Mouse (Mus musculus) liver, adult 2 months (tissue): Measurements from ENCODE around the gene Urod. TPM values are rescaled to one million over a fixed set of nuclear protein-coding genes. Genes with fewer than 3 reads are reported as not detected.
A peak's percentile ranks its signal among the peaks of the same experiment; 100 is the strongest.

Experiments used
- DNase-seq: peaks from one replicate; pipeline ENCODE4 v3.0.0-alpha.2; 2011; ENCODE audit warnings: low read depth, low spot score; ENCODE audit errors: extremely low read depth
- H3K27ac ChIP-seq: fragments of 200-500 bp; replicated peaks from 2 replicates; pipeline ENCODE4 v1.5.1; 2012; ENCODE audit warnings: low read depth, mild to moderate bottlenecking, control low read depth, inconsistent platforms, low read length; ENCODE audit not compliant: insufficient read depth
- H3K27me3 ChIP-seq: fragments of 200-500 bp; 2 replicates; pipeline ENCODE4 v1.6.1; 2012; ENCODE audit warnings: mild to moderate bottlenecking, moderate library complexity, low read length, inconsistent platforms; ENCODE audit not compliant: control insufficient read depth, insufficient read depth
- H3K36me3 ChIP-seq: fragments of 200-500 bp; 2 replicates; pipeline ENCODE4 v1.6.1; 2012; ENCODE audit warnings: low read length, inconsistent platforms; ENCODE audit not compliant: control insufficient read depth, insufficient read depth
- H3K4me1 ChIP-seq: fragments of 200-500 bp; 2 replicates; pipeline ENCODE4 v1.6.1; 2011; ENCODE audit warnings: low read length; ENCODE audit not compliant: control insufficient read depth, insufficient read depth
- H3K4me3 ChIP-seq: fragments of 200-500 bp; 2 replicates; pipeline ENCODE4 v1.5.1; 2011; ENCODE audit warnings: low read depth, mild to moderate bottlenecking, control low read depth, low read length, moderate library complexity; ENCODE audit not compliant: insufficient read depth
- H3K79me2 ChIP-seq: fragments of 200-500 bp; 2 replicates; pipeline ENCODE4 v1.6.1; 2012; ENCODE audit warnings: inconsistent platforms, mild to moderate bottlenecking, low read length, moderate library complexity; ENCODE audit not compliant: control insufficient read depth, insufficient read depth
- H3K9ac ChIP-seq: fragments of 200-500 bp; 2 replicates; pipeline ENCODE4 v1.6.1; 2012; ENCODE audit warnings: low read depth, mild to moderate bottlenecking, control low read depth, inconsistent platforms, low read length
- CTCF ChIP-seq: fragments of 200-500 bp; IDR thresholded peaks from 2 replicates; pipeline ENCODE4 v1.5.1; 2011; ENCODE audit warnings: low read depth, low read length, control low read depth
- POLR2A ChIP-seq: fragments of 200-500 bp; IDR thresholded peaks from 2 replicates; pipeline ENCODE4 v1.6.1; 2011; ENCODE audit warnings: low read length, control low read depth; ENCODE audit not compliant: insufficient read depth; ENCODE audit errors: extremely low read depth
- WGBS: fragments of 180-500 bp; shearing (Covaris S2); methylation state at CpG from one replicate; pipeline ENCODE4 v1.1.7; 2018; 5-methylcytosine and 5-hydroxymethylcytosine counted together
- polyA plus RNA-seq: library from polyadenylated mRNA; depleted of rRNA; stranded (reverse); fragments of >200 nt; gene quantifications from 2 replicates; pipeline ENCODE4 v1.2.3, GENCODE M21; 2012
- total RNA-seq: library from RNA; depleted of rRNA; stranded (reverse); fragments of >200 nt; gene quantifications from 2 replicates; pipeline ENCODE4 v1.2.3, GENCODE M21; 2014

Urod gene
- total and polyA plus RNA-seq, 2 experiments, result 97.6 to 104 TPM

DNA sequence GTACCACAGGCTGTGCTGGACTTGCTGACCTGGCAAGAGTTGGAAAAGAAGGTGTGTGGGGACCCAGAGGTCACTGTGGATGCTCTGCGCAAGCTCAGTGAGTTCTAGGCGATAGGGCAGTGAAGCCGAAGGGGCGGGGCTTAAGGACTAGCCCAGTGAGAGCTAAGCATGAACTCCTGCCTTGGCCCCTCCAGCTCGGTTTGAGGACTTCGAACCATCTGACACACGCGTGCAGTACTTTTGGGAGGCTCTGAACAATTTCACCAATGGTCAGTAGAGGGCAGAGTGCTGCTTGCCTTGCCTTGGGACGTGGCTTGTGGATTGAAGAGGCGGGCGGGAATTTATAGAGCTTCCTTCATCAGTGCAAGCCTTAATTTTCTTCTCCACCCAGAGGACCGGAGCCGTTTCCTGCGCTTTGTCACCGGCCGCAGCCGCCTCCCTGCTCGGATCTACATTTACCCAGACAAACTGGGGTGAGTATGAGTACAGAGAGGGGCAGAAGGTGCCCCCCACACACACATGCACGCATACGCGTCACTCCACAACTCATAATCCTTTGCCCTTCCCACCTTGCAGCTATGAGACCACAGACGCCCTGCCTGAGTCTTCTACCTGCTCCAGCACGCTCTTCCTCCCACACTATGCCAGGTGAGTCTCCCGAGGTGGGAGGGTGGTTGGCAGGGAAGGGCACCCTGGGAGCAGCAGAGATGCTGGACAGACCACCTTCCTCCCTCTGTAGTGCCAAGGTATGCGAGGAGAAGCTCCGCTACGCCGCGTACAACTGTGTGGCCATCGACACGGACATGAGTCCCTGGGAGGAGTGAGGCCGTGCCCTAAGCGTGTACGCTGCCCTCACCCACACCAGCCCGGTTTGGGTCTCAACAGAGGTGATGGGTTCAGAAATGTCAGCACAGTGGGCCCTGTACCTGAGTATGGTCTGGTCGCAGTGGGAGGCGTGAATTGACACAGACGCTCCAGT lies 8.6 kb upstream of the Urod start:
- DNase-seq, result peak; percentile 75
- 70% methylated on average over 38 of the region's 38 CpGs for WGBS
- peak; percentile 79 for TF ChIP-seq CTCF
- TF ChIP-seq POLR2A, result no peak
- Histone ChIP-seq H3K4me3 (no peak overlapping the region), H3K36me3 (peaks cover 30% of the 10 kb centered on the region), H3K79me2 (no peaks in the 10 kb centered on the region), H3K27me3 (no peaks in the 10 kb centered on the region), H3K27ac (no peak overlapping the region), H3K9ac (no peak overlapping the region), H3K4me1 (no peaks in the 10 kb centered on the region)

DNA sequence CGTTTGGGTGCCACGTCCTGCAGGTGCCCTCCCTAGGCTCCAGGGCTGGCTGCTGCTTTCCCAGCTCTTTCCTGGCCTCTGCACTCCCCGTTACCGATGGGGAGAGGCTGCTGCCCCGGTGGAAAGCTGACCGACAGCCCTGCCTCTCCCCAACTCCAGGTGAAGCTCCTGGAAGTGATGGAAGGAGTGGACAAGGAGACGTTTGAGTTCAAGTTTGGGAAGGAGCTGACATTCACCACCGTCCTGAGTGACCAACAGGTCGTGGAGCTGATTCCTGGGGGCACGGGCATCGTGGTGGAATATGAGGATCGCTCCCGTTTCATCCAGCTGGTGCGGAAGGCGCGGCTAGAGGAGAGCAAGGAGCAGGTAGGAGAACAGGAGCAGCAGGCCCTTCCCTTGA lies 7.7 kb upstream of the Urod start:
- peaks cover 32% of the 10 kb centered on the region for H3K36me3 ChIP-seq
- H3K27me3 ChIP-seq, result no peaks in the 10 kb centered on the region
- TF ChIP-seq CTCF (no peak), POLR2A (no peak)
- no peak overlapping the region for H3K9ac ChIP-seq
- H3K4me1 ChIP-seq, result no peaks in the 10 kb centered on the region
- H3K4me3 ChIP-seq, result no peak overlapping the region
- WGBS, result 94% methylated on average over 16 of the region's 16 CpGs
- no peak for DNase-seq
- H3K27ac ChIP-seq, result no peak overlapping the region
- H3K79me2 ChIP-seq, result no peaks in the 10 kb centered on the region

DNA sequence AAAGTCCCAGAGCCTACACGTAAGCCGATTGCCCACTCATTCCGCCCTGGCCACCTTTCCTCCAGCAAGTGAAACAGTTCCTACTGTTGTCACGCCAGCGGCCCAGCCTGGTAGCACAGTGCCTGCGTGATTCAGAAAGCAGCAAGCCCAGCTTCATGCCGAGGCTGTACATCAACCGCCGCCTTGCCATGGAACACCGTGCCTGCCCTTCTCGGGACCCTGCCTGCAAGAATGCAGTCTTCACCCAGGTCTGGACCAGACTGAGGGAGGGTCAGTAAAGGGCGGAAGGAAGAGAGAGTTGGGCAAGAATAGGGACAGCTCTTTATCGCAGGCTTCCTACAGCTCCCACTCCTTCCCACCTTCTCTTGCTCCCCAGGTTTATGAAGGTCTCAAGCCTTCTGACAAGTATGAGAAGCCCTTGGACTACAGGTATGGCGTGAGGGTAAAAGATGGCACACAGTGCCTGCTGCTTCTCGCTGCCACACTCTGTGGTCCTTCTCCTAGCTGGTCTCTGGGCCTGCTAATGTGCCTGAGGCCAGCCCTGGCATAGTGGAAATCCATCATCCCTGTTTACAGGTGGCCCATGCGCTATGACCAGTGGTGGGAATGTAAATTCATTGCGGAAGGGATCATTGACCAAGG lies 5.4 kb upstream of the Urod start:
- Histone ChIP-seq H3K36me3 (peaks cover 31% of the 10 kb centered on the region), H3K27me3 (no peaks in the 10 kb centered on the region), H3K4me3 (no peak overlapping the region), H3K79me2 (no peaks in the 10 kb centered on the region), H3K9ac (no peak overlapping the region), H3K4me1 (peaks cover 7% of the 10 kb centered on the region), H3K27ac (no peak overlapping the region)
- TF ChIP-seq CTCF (no peak), POLR2A (no peak)
- 97% methylated on average over 17 of the region's 17 CpGs for WGBS
- DNase-seq, result no peak

DNA sequence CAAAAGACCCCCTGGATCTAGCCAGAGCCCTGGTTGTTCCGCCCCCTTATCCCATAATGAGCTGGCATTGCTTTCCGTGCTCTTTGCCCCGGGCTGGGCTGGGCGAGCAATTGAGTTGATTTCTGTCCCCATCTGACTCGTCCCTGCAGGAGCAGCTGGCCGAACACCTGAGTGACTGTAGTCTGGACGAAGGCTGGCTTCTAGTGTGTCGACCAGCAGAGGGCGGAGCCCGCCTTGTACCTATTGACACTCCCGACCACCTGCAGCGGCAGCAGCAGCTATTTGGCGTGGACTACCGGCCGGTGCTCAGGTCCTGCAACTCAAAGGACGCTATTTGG lies 1.6 kb upstream of the Urod start:
- H3K4me1 ChIP-seq, result peaks cover 15% of the 10 kb centered on the region
- peaks cover 23% of the 10 kb centered on the region for H3K36me3 ChIP-seq
- H3K79me2 ChIP-seq, result 0 out of 2 replicates have a peak, but pooled peaks cover 4% of the 10 kb centered on the region
- H3K27ac ChIP-seq, result peak overlapping the region; percentile 96
- WGBS, result under 1% methylated on average over 16 of the region's 16 CpGs
- peak; percentile 84 for DNase-seq
- peak overlapping the region; percentile 95 for H3K4me3 ChIP-seq
- no peak for TF ChIP-seq POLR2A
- TF ChIP-seq CTCF, result peak; percentile 80
- H3K27me3 ChIP-seq, result no peaks in the 10 kb centered on the region
- H3K9ac ChIP-seq, result peak overlapping the region; percentile 98

DNA sequence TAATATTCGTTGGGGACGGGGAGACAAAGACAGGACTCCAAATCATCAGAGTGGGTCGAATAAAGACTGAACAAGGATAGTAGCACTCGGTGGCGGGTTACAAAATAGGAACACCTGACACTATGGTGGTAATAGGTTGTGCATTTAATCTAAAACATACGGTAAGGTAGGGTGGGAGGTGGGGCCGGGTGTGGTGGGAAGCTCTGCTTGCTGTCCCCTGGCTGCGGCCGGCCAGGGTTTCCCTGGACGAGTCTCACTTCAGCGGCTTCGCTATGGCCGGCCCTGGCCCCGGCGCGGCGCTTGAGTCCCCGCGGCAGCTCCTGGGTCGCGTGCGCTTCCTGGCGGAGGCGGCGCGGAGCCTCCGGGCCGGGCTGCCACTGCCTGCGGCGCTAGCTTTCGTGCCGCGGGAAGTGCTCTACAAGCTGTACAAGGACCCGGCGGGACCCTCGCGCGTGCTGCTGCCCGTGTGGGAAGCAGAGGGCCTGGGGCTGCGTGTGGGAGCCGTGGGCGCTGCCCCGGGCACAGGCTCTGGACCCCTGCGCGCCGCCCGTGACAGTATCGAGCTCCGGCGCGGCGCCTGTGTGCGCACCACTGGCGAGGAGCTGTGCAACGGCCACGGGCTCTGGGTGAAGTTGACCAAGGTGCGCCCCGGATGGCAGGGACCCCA lies 1.1 kb upstream of the Urod start, which contains the start of gene Hectd3:
Gene Hectd3 (plus strand): TSS at position 187 of the 667 bp plus-strand sequence.
- peak; percentile 74 for TF ChIP-seq POLR2A
- no peak for TF ChIP-seq CTCF
- peak within 1 kb of the TSS; percentile 98 for H3K9ac ChIP-seq
- WGBS, result under 1% methylated on average over 58 of the region's 58 CpGs
- H3K27ac ChIP-seq, result peak within 1 kb of the TSS; percentile 96
- peak; percentile 78 for DNase-seq
- 0 out of 2 replicates have a peak, but pooled peaks cover 4% of the 10 kb centered on the region for H3K79me2 ChIP-seq
- peak within 1 kb of the TSS; percentile 95 for H3K4me3 ChIP-seq
- H3K27me3 ChIP-seq, result no peaks in the 10 kb centered on the region
- peaks cover 15% of the 10 kb centered on the region for H3K4me1 ChIP-seq
- H3K36me3 ChIP-seq, result peaks cover 23% of the 10 kb centered on the region; the same call in 1 of the 2 replicates
